Mouse (Mus musculus) adipose tissue, adult 10 weeks (tissue): ENCODE results near the gene Cldn34c1. TPM values are rescaled to one million over a fixed set of nuclear protein-coding genes. Genes with fewer than 3 reads are reported as not detected.

Experiments used
- polyA plus RNA-seq: library from polyadenylated mRNA; stranded (reverse); fragments of 350-450 nt; fragmentation: Illumina TruSeq; extraction: RNeasy Lipid Tissue Mini Kit (QIAGEN cat#74804); gene quantifications from one replicate; pipeline ENCODE4 v1.2.3, GENCODE M21; 2014; ENCODE audit warnings: low read depth, low replicate concordance

Cldn34c1 gene
- polyA plus RNA-seq: 2.5 TPM

DNA sequence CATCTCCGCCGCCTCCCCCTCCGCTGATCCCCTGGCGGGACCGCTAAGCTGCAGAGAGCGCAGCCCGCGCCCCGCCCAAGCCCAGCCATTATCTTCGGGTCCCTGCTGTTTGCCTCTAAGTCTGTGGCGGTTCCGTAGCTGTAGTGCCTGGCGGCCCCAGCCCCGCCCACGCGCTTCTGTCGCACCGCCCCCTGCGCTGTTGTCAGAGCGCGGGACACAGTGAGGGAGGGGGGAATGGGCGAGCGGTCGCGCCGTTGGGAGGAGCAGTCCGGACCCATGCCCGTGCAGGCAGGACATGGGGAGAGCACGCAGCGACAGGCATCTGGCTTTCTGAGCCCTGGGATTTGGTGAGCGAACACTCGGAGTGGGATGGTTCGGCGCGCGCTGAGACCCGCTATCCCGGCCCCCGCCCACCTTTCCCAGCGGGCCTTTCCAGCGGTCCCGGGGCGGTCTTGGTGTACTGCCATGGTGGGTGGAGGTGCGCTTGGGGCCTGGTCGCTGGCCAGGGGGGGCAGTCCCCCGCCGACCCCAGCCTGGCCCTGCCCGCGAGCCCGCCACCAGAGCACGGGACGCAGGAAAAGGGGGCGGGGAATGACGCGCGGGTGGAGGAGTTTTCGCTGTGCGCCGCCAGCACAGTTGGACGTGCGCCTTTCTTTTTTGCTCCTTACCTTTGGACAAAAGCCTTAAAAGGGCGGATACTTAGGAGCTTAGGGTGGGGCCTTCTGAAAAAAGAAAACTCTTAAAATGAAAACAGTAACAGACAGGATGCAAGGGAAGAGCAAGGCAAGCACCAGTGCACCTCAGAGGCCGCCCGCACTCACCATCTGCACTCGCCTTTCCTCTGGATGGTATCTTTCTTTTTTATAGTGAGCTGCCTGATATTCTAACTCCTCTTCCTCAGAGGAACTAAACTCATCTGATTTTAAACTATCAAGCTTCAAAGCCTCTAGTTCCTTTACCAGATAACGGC is at the start of gene Cldn34c1:
TSS of gene Cldn34c1 (plus strand) at position 205 of the 970 bp plus-strand sequence.

DNA sequence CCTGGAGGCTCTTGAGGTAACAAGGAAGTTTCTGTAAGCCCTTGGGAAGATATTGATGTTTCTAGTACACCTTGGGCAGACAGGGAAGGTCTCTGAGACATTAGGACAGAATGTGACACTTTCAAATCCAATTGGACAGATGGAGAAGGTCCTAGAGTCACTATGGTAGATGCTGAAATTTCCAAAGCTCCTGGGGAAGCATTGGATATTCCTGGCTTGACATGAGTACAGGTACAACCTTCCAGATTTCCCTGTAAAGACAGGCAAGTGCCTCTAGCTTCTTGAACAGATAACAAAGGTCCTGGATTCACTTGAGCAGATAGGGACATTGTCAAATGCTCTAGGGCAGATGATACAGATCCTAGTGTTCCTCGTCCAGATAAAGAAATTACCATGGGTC is 119.1 kb downstream of the Cldn34c1 start, which contains the start of gene Srsx:
TSS of gene Srsx (minus strand) at position 101 of the 400 bp plus-strand sequence.

Other genes with a start within 250 kb of the Cldn34c1 start
- not detected for gene Gm17521, start 73.8 kb upstream of the Cldn34c1 start, polyA plus RNA-seq
- not detected for gene Srsx, start 119.0 kb downstream of the Cldn34c1 start, polyA plus RNA-seq
- gene Gm17577, start 143.4 kb downstream of the Cldn34c1 start, polyA plus RNA-seq: not detected